Comparison of ENCODE assay signal across 8 mouse cellular contexts in genomic region chr3:57736419-57737095, GRCm38 (mm10). TPM values are rescaled to one million over a fixed set of nuclear protein-coding genes. Genes with fewer than 3 reads are reported as not detected.
DNase-seq lines count a peak whose midpoint lies in the region; ATAC-seq and TF ChIP-seq lines count a peak whose summit lies in the region.

No protein-coding gene starts in this region.

- no peaks in the 10 kb centered on the region for H3K36me3 ChIP-seq in embryonic facial prominence, embryonic 15.5 days
- H3K36me3 ChIP-seq in intestine, postnatal 0 days (ENCODE audit: control insufficient read depth, insufficient read depth): no peaks in the 10 kb centered on the region
- no peaks in the 10 kb centered on the region for H3K36me3 ChIP-seq in midbrain, embryonic 14.5 days (ENCODE audit: control insufficient read depth, insufficient read depth, low read length)

- peak overlapping the region; percentile 91 for H3K4me3 ChIP-seq in embryonic facial prominence, embryonic 15.5 days (replicated peaks)
- H3K4me3 ChIP-seq in intestine, postnatal 0 days (ENCODE audit: low read depth, low read length): peak overlapping the region; percentile 78
- H3K4me3 ChIP-seq in midbrain, embryonic 14.5 days (replicated peaks; ENCODE audit: low read depth, low read length): peak overlapping the region; percentile 78

- H3K27me3 ChIP-seq in embryonic facial prominence, embryonic 15.5 days: no peaks in the 10 kb centered on the region
- H3K27me3 ChIP-seq in intestine, postnatal 0 days (replicated peaks; ENCODE audit: control insufficient read depth, insufficient read depth, low read length): no peaks in the 10 kb centered on the region
- no peaks in the 10 kb centered on the region for H3K27me3 ChIP-seq in midbrain, embryonic 14.5 days (ENCODE audit: control insufficient read depth, insufficient read depth, low read length)

- intact Hi-C loops in left cerebral cortex, postnatal 10 days (cut with DNase I): loop anchor here (5.0 kb wide), 1 partner anchor 69 kb away; no protein-coding TSS in a partner anchor

- under 1% methylated on average over 13 of the region's 13 CpGs for WGBS in embryonic facial prominence, embryonic 15.5 days
- WGBS in intestine, postnatal 0 days: 2% methylated on average over 13 of the region's 13 CpGs
- 1% methylated on average over 13 of the region's 13 CpGs for WGBS in midbrain, embryonic 14.5 days

- no peak for TF ChIP-seq CTCF in intestine, postnatal 0 days (IDR thresholded peaks at IDR 0.05; ENCODE audit: low read depth)

- peak overlapping the region; percentile 97 for H3K27ac ChIP-seq in embryonic facial prominence, embryonic 15.5 days (replicated peaks)
- H3K27ac ChIP-seq in intestine, postnatal 0 days (ENCODE audit: low read depth, low read length): peak overlapping the region; percentile 93
- H3K27ac ChIP-seq in midbrain, embryonic 14.5 days (replicated peaks; ENCODE audit: low read depth, low read length): peak overlapping the region; percentile 89

- DNase-seq in adrenal gland, postnatal 14 days: peak; percentile 7
- no peak for DNase-seq in adrenal gland, postnatal 4 days (ENCODE audit: low spot score in 2 of 2)
- peak; percentile 17 for DNase-seq in CD4-positive helper T cell, adult 2 months (ENCODE audit: low read depth, low spot score)
- DNase-seq in midbrain, embryonic 14.5 days: peak; percentile 17
- no peak for DNase-seq in right cerebral cortex, postnatal 36 days (ENCODE audit: low spot score in 2 of 2)
- DNase-seq in left cerebral cortex, postnatal 10 days (ENCODE audit: extremely low spot score in 1 of 2, low spot score in 2 of 2): no peak

- H3K9me3 ChIP-seq in embryonic facial prominence, embryonic 15.5 days (replicated peaks): no peaks in the 10 kb centered on the region
- no peaks in the 10 kb centered on the region for H3K9me3 ChIP-seq in intestine, postnatal 0 days (ENCODE audit: control insufficient read depth)
- no peaks in the 10 kb centered on the region for H3K9me3 ChIP-seq in midbrain, embryonic 14.5 days (ENCODE audit: control insufficient read depth, low read length)

- peak overlapping the region; percentile 66 for H3K9ac ChIP-seq in embryonic facial prominence, embryonic 15.5 days
- H3K9ac ChIP-seq in intestine, postnatal 0 days (ENCODE audit: low read depth, low read length): peak overlapping the region; percentile 57
- peak overlapping the region; percentile 85 for H3K9ac ChIP-seq in midbrain, embryonic 14.5 days (replicated peaks; ENCODE audit: low read length)

- H3K4me1 ChIP-seq in embryonic facial prominence, embryonic 15.5 days: peaks cover 14% of the 10 kb centered on the region
- H3K4me1 ChIP-seq in intestine, postnatal 0 days (replicated peaks; ENCODE audit: control insufficient read depth, insufficient read depth, low read length): 0 out of 2 replicates have a peak, but pooled peaks cover 3% of the 10 kb centered on the region
- peaks cover 14% of the 10 kb centered on the region; the same call in 1 of the 2 replicates for H3K4me1 ChIP-seq in midbrain, embryonic 14.5 days (ENCODE audit: control insufficient read depth, insufficient read depth, low read length)

- H3K4me2 ChIP-seq in embryonic facial prominence, embryonic 15.5 days (replicated peaks): peak overlapping the region; percentile 67
- H3K4me2 ChIP-seq in intestine, postnatal 0 days (replicated peaks; ENCODE audit: low read depth): peak overlapping the region; percentile 85
- peak overlapping the region; percentile 78 for H3K4me2 ChIP-seq in midbrain, embryonic 14.5 days (ENCODE audit: low read length)

- ATAC-seq in embryonic facial prominence, embryonic 15.5 days (ENCODE audit: insufficient number of reproducible peaks, low FRiP score, low TSS enrichment, low read depth): no peak
- ATAC-seq in intestine, postnatal 0 days: no peak
- no peak for ATAC-seq in midbrain, embryonic 14.5 days (ENCODE audit: low FRiP score, low TSS enrichment)

RNA-seq across cellular contexts. Expression of gene Rnf13, which starts 0.7 kb away (rescaled TPM):
- total RNA-seq in adrenal gland, postnatal 14 days (2021): 61.9 and 68.1 TPM in 2 replicates
- total RNA-seq in adrenal gland, postnatal 4 days (2021): 10 to 100 TPM; 61.7 to 64.0 TPM
- polyA plus RNA-seq in embryonic facial prominence, embryonic 15.5 days (2015; fragmentation: Nextera tagmentation; extraction: Ambion mirVana): 83.8 and 87.9 TPM in 2 replicates
- 112 and 130 TPM in 2 replicates for polyA plus RNA-seq in intestine, postnatal 0 days (2015; fragmentation: Nextera tagmentation; extraction: Ambion mirVana)
- polyA plus RNA-seq in midbrain, embryonic 14.5 days (2014; fragmentation: Nextera tagmentation; extraction: Ambion mirVana): 73.1 and 77.4 TPM in 2 replicates
- 10 to 100 TPM; 56.7 to 76.2 TPM for total RNA-seq in left cerebral cortex, postnatal 10 days (2021)

RNA-seq across cellular contexts. Expression of gene Ankub1, which starts 44.0 kb away (rescaled TPM):
- total RNA-seq in adrenal gland, postnatal 14 days (2021): not detected in 2 replicates
- total RNA-seq in adrenal gland, postnatal 4 days (2021): under 1 TPM in 1 of 2 experiments, not detected in 1; 0.14 TPM
- polyA plus RNA-seq in embryonic facial prominence, embryonic 15.5 days (2015; fragmentation: Nextera tagmentation; extraction: Ambion mirVana): 0.26 and 0.32 TPM in 2 replicates
- polyA plus RNA-seq in intestine, postnatal 0 days (2015; fragmentation: Nextera tagmentation; extraction: Ambion mirVana): not detected in 2 replicates
- 0.12 and 0.16 TPM in 2 replicates for polyA plus RNA-seq in midbrain, embryonic 14.5 days (2014; fragmentation: Nextera tagmentation; extraction: Ambion mirVana)
- total RNA-seq in left cerebral cortex, postnatal 10 days (2021): not detected

Comparison
In these comparisons a context has a peak if more than half of its experiments do, and no peak if none do; other contexts are left out.
1. DNase-seq: peak in adrenal gland, postnatal 14 days (single experiment), CD4-positive helper T cell, adult 2 months (single experiment) and midbrain, embryonic 14.5 days (single experiment); none in adrenal gland, postnatal 4 days (0 of 2), right cerebral cortex, postnatal 36 days (0 of 2) and left cerebral cortex, postnatal 10 days (0 of 2).
2. Peak in every context shown above with its lines, with median percentiles within 50 percentile points of each other: H3K27ac ChIP-seq, H3K4me2 ChIP-seq, H3K4me3 ChIP-seq and H3K9ac ChIP-seq.